Mouse (Mus musculus): ENCODE measurements around the gene Tkfc.
"Not testable (repeated sequence)": the region's sequence is repeated elsewhere in the genome, so short reads cannot be mapped to it uniquely, and the experiment has no call there.

Tkfc gene

GRCm38 (mm10) chr19:10589127-10589857 is 16.2 kb downstream of the Tkfc start:
- DNase-seq (ENCODE audit: low spot score in 2 of 2): no peak

- DNase-seq (ENCODE audit: low spot score in 2 of 2): no peak
Measured at GRCm38 (mm10) chr19:10587231-10587630, 18.2 kb downstream of the Tkfc start.

GRCm38 (mm10) chr19:10585112-10585511 is 20.3 kb downstream of the Tkfc start:
- DNase-seq (ENCODE audit: low spot score in 2 of 2): no peak

GRCm38 (mm10) chr19:10583550-10584146 is 21.8 kb downstream of the Tkfc start:
- DNase-seq (ENCODE audit: low spot score in 2 of 2): no peak

GRCm38 (mm10) chr19:10581984-10582383 is 23.5 kb downstream of the Tkfc start:
- DNase-seq (ENCODE audit: low spot score in 2 of 2): no peak

- DNase-seq (ENCODE audit: low spot score in 2 of 2): no peak
Measured at GRCm38 (mm10) chr19:10580761-10581160, 24.7 kb downstream of the Tkfc start.

- no peak for DNase-seq (ENCODE audit: low spot score in 2 of 2)
Measured at GRCm38 (mm10) chr19:10580102-10580501, 25.4 kb downstream of the Tkfc start.

- peak; percentile 82 to 90 for DNase-seq (ENCODE audit: low spot score in 2 of 2)
Measured at GRCm38 (mm10) chr19:10576690-10577561, 28.5 kb downstream of the Tkfc start, which contains the start of the genes Cyb561a3 and Tmem138. Gene Cyb561a3, plus strand, starts transcription at chr19:10577172. Gene Tmem138, minus strand, starts transcription at chr19:10577362.

- DNase-seq (ENCODE audit: low spot score in 2 of 2): no peak
Measured at GRCm38 (mm10) chr19:10569627-10570026, 35.8 kb downstream of the Tkfc start.

- DNase-seq (ENCODE audit: low spot score in 2 of 2): no peak
Measured at GRCm38 (mm10) chr19:10565217-10565616, 40.2 kb downstream of the Tkfc start.

GRCm38 (mm10) chr19:10564278-10564677 is 41.2 kb downstream of the Tkfc start:
- no peak for DNase-seq (ENCODE audit: low spot score in 2 of 2)

GRCm38 (mm10) chr19:10562351-10562750 is 43.1 kb downstream of the Tkfc start:
- DNase-seq (ENCODE audit: low spot score in 2 of 2): no peak

GRCm38 (mm10) chr19:10561558-10562314 is 43.7 kb downstream of the Tkfc start:
- no peak for DNase-seq (ENCODE audit: low spot score in 2 of 2)

GRCm38 (mm10) chr19:10560108-10560507 is 45.3 kb downstream of the Tkfc start:
- DNase-seq (ENCODE audit: low spot score in 2 of 2): no peak

- not testable (repeated sequence) for DNase-seq (ENCODE audit: low spot score in 2 of 2)
Measured at GRCm38 (mm10) chr19:10557837-10558375, 47.5 kb downstream of the Tkfc start.

- DNase-seq (ENCODE audit: low spot score in 2 of 2): no peak
Measured at GRCm38 (mm10) chr19:10557430-10557829, 48.0 kb downstream of the Tkfc start.

GRCm38 (mm10) chr19:10557001-10557400 is 48.5 kb downstream of the Tkfc start:
- no peak for DNase-seq (ENCODE audit: low spot score in 2 of 2)

GRCm38 (mm10) chr19:10555624-10556510 is 49.6 kb downstream of the Tkfc start, which contains the start of gene Tmem216:
Gene Tmem216, minus strand, starts transcription at chr19:10556238.
- peak; percentile 69 to 83 for DNase-seq (ENCODE audit: low spot score in 2 of 2)

GRCm38 (mm10) chr19:10539454-10539853 is 66.0 kb downstream of the Tkfc start:
- DNase-seq (ENCODE audit: low spot score in 2 of 2): no peak

Data from frontal cortex, postnatal 10 days (tissue).